Mouse (Mus musculus): ENCODE results near the gene Olfr1099.

Olfr1099 gene

GRCm38 (mm10) chr2:86960593-86960992, at the start of gene Olfr1099:
Olfr1099 (minus strand) TSS chr2:86960693.
- no peak for DNase-seq (ENCODE audit: low spot score)

GRCm38 (mm10) chr2:86998098-86998497, 37.6 kb upstream of the Olfr1099 start, which contains the start of gene Olfr1102:
Olfr1102 (plus strand) TSS chr2:86998398.
- no peak for DNase-seq (ENCODE audit: low spot score)

- no peak for DNase-seq (ENCODE audit: low spot score)
Observed at GRCm38 (mm10) chr2:86991121-86991520, 30.6 kb upstream of the Olfr1099 start, which contains the start of gene Olfr1101. Olfr1101 (minus strand) TSS chr2:86991221.

GRCm38 (mm10) chr2:86979854-86980253, 19.4 kb upstream of the Olfr1099 start, which contains the start of gene Olfr1100:
Olfr1100 (minus strand) TSS chr2:86979954.
- DNase-seq (ENCODE audit: low spot score): no peak

GRCm38 (mm10) chr2:86926557-86926956, 33.9 kb downstream of the Olfr1099 start:
- DNase-seq (ENCODE audit: low spot score): no peak

- DNase-seq (ENCODE audit: low spot score): no peak
Observed at GRCm38 (mm10) chr2:86924445-86924844, 36.0 kb downstream of the Olfr1099 start, which contains the start of gene Olfr1098. Olfr1098 (minus strand) TSS chr2:86924545.

- no peak for DNase-seq (ENCODE audit: low spot score)
Observed at GRCm38 (mm10) chr2:86905647-86906046, 54.8 kb downstream of the Olfr1099 start.
